Mouse (Mus musculus) thymus, postnatal 25 days (tissue): ENCODE measurements around the gene Nup50.
"Not testable (repeated sequence)": the region's sequence is repeated elsewhere in the genome, so short reads cannot be mapped to it uniquely, and the experiment has no call there.

Experiments
- DNase-seq: peaks from one replicate; pipeline ENCODE4 v3.0.0; 2022

Gene Nup50

DNA sequence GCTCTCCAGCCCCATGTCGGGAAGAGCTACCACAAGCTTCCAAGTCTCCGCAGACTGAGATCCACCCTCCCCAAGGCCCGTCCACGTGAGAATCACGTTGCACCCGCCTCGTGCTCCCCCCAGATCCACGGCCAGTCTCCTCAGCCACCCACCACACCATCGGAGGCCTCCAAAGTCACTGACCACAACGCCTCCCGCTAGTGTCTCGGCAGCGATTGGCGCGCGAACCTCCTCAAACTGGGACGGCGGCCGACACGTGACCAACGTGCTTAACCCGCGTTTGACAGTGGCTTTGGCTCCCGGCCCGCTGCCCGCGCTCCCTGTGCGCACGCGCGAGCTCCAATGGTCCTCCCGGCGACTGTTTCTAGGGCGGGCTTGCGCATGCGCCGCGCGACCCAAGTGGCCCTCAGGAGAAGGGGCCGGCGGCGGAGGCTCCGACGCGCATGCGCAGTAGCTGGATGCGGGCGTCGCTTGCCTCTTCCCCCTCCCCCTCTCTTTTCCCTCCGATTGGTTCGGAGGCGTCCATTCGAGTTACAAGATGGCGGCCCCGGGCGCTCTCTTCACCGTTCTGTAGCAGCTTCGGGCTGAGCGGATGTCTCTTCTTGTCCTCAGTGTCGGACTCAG lies at the start of gene Nup50:
TSS of gene Nup50 (plus strand) at position 528 of the 624 bp plus-strand sequence.
- peak; percentile 98 for DNase-seq

DNA sequence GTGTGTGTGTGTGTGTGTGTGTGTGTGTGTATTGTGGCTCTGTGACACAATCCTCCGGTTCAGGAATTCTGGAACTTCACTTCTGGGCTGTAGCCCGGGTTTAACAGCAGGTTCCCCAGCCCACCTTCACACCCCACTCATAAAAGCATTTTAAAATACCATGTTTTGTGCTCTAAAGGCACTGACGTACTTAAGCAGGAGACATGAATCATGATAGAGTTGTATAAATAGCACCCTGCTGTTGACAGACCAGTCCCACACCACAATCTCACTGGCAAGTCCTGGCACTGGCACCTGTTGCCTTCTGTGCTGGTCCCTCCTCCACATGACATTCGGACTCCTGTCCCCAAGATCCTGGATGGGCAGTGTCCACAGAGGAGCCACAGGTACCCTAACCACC lies 49.3 kb upstream of the Nup50 start:
- no peak for DNase-seq

DNA sequence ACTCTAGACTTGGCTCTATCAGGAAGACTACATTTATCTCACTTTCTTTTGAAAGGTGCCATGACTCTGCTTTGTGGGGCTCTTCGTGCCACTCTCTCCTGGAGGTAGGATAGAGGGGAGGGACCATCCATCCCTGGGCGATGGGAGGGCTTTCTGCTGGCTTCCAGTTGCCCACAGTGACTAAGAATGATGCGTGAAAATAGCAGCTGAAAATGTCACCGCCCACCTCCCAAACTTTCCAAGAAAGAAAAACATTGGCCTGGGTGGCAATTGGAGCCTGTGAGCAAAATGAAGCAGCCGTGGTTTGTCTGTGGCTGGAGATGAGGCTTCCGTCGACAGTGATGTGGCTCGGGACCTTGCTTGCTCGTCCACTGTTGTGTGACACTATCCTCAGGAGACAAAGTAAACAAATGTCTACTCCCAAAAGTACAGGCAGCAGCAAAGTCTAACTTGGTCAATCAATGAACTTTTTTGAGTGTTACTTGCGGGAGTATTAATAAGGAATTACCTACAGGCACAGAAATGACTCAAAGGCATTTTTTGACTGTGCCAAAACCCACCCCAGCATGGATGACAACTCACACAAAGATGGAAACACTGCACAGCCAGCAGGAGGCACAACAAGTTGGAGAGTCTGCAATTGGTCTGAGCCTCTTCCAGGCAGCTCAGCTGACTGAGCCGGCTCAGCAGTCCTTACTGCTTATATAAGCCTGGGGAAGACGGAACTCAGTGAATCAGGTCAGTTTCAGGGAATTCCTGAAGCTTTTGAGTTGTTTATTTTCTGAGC lies 46.0 kb upstream of the Nup50 start:
- no peak for DNase-seq

GRCm38 (mm10) chr15:84888066-84888465 lies 35.1 kb upstream of the Nup50 start:
- DNase-seq, result no peak

DNA sequence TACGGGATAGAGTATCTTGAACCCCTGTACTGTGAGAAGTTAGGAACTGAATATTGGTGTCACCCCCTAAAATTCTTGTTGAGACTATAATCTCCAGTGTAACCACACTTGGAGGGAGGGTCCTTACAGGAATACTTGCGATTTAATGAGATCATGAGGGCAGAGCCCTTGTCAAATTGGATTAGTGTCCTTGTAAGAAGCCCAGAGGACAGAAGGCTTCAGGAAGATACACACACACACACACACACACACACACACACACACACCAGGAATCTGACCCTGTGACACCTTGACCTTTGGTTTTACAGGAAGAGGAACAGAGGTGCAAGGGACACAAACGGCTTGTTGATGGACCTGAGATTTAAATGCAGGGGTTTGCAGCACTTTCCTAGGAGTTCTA lies 32.0 kb upstream of the Nup50 start:
- no peak for DNase-seq

- DNase-seq, result peak; percentile 27
Measured at GRCm38 (mm10) chr15:84891658-84892057, 31.6 kb upstream of the Nup50 start.

DNA sequence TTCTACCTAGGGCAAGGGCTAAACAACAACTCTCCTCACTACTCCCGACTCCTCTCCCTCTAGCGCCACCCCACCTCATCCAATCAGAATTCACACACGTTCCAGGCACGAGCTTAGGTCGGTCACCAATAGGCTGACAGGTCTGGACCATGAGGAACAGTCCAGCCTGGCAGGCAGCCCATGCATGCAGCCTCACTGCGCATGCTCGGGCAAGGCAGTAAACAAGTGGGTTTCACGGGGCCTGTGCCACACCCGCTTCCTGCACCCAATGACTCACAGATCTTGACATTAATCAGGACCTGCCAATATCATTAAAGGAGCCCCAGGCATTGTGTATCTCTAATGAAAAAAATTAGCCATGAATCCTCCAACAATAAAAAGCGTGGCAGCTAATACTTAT lies 27.0 kb upstream of the Nup50 start:
- not testable (repeated sequence) for DNase-seq

DNA sequence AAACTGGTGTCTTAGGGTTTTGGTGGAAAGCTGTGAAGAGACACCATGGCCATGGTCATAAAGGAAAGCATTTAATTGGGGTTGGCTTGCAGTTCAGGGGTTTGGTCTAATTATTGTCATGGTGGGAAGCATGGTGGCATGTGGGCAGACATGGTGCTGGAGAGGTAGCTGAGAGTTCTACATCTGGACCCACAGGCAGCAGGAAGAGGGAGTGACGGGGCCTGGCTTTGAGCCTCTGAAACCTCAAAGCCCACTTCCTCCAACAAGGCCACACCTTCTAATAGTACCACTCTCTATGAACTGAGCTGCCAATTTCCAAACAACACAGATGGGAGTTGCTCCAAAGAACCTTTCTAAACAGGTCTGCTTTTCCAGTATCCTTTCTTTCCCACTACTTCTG lies 26.5 kb upstream of the Nup50 start:
- peak; percentile 1 for DNase-seq

GRCm38 (mm10) chr15:84898077-84898476 lies 25.1 kb upstream of the Nup50 start:
- no peak for DNase-seq

DNA sequence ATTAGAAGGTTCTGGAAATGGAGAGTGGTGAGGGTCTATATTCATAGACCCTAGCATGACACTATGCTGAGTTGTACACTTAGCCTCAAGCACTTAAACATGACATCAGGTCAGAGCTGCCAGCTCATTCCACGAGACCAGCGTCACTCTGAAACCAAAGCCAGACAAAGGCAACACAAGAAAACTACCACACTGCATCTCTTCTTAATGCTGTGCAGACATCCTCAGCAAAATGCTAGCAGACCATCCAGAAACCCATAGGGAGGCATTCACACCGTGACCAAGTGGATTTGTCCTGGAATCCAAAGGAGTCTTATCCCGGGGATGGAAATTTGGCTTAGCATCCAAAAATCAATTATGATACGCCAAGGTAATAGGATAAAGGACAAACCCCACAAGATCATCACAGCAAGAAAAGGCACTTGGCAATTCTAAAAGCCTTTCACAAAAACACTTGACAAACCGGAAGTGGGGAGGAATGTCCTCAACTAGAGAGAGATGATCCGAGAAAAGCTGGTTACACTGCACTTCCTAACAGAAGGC lies 19.3 kb upstream of the Nup50 start:
- no peak for DNase-seq

DNA sequence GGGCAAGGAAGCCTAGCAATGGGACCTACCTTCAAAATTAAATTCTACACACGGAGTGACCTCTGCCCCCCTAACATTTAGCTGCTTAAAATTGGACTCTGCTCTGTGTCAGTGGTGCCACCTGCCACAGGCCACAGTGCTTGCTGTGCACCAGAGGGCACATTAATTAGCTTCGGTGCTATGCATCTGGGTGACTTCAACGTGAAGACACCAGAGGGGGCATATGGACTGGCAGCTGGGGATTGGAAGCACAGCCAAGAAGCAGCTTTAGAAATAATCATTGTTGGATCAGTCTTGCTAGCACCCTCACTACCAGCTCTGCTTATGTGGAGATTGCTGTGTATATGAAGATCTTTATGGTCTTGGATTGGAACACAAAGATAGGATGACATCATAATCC lies 10.0 kb upstream of the Nup50 start:
- no peak for DNase-seq

DNA sequence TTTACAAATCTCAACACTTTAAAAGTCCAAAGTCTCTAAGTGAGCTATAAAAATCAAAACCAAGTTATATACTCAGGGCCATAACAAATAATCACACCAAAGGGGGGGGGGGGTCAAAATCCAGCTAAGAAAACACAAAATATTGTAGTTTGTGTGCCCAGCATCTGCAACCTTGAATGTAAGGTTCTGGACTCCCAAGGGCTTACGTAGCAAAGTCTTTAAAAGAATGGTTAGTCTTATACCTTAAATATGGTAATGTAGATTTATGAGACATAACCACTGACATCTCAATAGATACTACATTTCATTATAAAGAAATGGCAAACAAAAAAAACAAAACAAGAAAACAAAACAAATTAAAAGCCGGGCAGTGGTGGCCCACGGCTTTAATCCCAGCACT lies 3.3 kb upstream of the Nup50 start, which contains the start of gene Gm29666:
TSS of gene Gm29666 (minus strand) at position 101 of the 400 bp plus-strand sequence.
- no peak for DNase-seq

GRCm38 (mm10) chr15:84923508-84924181 lies 434 bp downstream of the Nup50 start:
- DNase-seq, result no peak

DNA sequence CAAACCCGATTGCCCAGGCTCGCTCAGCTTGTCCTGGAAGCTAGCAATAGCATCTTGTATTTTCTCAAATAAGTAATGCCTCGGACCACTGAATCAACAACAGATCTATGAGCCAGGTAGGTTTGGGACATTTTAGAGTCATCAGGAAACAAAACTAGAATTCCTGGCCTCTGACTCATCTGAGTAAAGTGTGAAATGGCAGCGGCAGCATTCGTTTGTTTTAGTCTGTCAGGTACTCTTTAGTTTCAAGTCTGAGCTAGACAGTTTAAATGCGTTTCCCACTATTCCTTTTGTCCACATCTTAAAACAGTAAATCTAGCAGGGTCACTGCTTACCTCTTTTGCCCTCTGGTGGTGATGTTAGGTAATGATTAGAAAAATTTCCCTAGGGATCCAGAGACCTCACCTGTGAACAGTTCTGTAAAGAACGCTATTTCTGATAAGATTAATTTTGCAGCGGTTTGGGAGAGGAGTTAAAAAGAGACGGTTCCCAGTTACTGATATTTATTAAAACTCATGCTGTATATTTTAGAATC lies 1.6 kb downstream of the Nup50 start:
- DNase-seq, result peak; percentile 8

DNA sequence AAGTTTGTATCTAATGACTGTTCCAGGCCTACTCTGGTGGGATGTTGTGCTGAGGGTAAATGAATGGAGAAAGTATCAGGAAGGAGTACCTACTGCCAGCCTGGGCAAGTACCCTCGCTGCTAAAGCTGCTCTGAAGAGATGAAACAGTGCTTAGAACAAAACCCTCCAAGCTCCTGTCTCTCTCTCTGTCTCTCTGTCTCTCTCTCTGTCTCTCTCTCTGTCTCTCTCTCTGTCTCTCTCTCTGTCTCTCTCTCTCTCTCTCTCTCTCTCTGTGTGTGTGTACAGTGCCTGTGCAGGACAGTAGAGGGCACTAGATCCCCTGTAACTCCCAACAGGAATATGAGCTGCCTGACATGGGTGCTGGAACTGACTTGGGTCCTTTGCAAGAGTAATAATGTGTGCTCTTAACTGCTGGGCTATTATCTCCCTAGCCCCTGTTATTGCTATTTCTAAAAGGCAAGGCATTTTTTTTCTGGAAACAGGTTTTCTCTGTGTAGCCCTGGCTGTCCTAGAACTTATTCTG lies 2.3 kb downstream of the Nup50 start:
- DNase-seq, result peak; percentile 13

DNA sequence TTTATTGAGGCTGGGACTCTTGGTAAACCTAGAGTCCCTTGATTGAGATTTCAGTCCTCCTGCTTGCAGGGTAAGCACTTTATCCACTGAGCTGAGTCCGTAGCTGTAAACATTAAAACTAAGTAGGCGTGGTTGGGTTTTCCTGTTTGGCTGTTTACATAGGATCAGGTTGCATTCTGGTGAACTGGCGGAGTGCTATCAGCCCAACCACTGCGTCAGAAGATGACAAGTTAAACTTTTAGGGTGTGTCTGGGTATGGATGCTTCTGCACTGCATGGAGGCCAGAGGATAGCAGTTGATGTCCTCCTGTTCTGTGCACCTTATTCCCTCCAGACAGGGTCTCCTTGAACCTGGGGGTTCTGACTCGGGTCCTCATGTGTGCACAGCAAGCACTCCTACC lies 9.1 kb downstream of the Nup50 start:
- no peak for DNase-seq

DNA sequence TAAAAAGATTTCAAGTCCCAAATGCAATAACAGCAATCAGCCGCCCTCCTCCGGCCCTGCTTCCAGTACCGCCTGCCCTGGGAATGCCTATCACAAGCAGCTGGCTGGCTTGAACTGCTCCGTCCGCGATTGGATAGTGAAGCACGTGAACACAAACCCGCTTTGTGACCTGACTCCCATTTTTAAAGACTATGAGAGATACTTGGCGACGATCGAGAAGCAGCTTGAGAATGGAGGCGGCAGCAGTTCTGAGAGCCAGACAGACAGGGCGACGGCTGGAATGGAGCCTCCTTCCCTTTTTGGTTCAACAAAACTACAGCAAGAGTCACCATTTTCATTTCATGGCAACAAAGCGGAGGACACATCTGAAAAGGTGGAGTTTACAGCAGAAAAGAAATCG lies 11.7 kb downstream of the Nup50 start:
- DNase-seq, result no peak

DNA sequence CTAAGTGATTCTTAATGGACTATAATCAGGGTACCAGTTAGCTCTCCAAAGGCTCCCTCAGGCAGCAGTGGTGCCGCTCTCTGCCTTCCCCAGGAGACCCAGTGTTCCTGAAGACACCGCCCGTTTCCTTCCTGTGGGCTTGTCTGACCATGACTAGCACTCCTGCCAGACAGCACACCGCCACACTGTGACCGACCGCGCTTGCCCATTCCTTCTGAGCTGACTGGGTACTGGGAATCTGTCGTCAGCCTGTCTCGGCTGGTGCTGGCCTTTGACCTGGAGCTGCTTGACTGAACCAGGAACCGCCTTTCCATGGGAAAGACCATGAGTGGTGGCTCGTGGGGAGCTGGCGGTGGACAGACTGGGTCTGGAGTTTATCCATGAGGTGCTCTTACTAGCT lies 16.9 kb downstream of the Nup50 start:
- no peak for DNase-seq

DNA sequence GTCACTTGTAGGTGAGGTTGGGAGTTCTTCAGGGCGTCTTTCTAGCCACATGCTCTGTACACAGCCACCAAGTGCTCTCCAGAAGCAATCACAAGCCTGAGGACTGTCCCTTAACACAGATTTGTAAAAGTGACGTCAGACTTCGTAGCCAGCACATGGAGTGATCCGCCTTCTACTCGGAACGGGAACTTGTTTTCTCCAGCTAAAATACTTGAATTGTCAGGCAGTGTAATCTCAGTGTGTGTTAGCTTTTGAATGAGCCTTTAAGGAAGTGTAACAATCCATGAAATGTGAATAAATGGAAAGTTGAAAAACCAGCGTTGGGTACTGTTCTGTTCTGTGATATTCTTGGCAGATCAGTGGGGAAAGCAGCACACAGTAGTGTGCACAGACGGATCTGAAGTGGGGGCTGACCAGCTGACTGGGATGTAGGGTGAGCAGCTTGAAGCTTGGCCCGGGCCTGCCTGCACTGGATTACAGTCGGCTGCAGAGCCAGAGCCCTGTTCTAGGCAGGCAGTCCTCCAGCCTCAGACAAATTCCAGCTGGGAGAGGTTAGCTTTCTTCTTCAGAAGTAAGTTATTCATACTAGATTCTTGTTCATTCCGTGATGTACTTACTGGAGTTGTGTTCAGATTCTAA lies 19.6 kb downstream of the Nup50 start:
- no peak for DNase-seq

- no peak for DNase-seq
Measured at GRCm38 (mm10) chr15:84944319-84944718, 21.1 kb downstream of the Nup50 start.

- no peak for DNase-seq
Measured at GRCm38 (mm10) chr15:84948990-84949389, 25.8 kb downstream of the Nup50 start.

DNA sequence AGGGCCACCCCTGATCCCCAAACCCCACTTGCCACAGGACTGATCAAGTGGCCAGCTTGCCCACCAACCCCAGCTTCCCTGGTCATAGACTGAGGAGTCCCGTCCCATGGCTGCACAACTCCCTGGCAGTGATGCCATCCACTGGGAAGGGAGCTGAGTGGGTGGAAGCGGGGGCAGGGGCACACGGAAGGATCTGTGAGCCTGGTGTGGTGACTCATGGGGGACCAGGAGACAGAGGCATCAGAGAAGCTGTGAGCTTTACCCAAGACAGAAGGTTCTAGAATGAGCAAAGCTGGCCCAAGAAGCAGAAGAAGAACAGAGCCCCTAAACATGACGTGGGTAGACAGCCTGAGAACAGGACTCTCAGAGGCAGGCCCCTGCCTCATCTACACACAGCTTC lies 26.8 kb downstream of the Nup50 start:
- no peak for DNase-seq

- DNase-seq, result no peak
Measured at GRCm38 (mm10) chr15:84953259-84953658, 30.0 kb downstream of the Nup50 start.
